Mouse (Mus musculus): ENCODE measurements at regions not wholly inside any gene's neighbourhood (a gene's known extent, or its start where the extent isn't known, plus 50 kb on each side); places are given as distances from the start of the nearest gene placed in this dataset.
"Not testable (repeated sequence)": the region's sequence is repeated elsewhere in the genome, so short reads cannot be mapped to it uniquely, and the experiment has no call there.

- no peak for DNase-seq (ENCODE audit: low spot score in 2 of 2)
These were observed 89.1 kb downstream of the Rhob start for GRCm38 (mm10) chr12:8410410-8411341.

GRCm38 (mm10) chr12:8402084-8402483 lies 88.9 kb downstream of the Hs1bp3 start:
- DNase-seq (ENCODE audit: low spot score in 2 of 2) = peak in 1 of 2 experiments; percentile 19

GRCm38 (mm10) chr12:8401376-8401775 lies 88.1 kb downstream of the Hs1bp3 start:
- DNase-seq (ENCODE audit: low spot score in 2 of 2) = no peak

- DNase-seq (ENCODE audit: low spot score in 2 of 2) = no peak
These were observed 87.3 kb downstream of the Hs1bp3 start for GRCm38 (mm10) chr12:8400345-8401130.

- DNase-seq (ENCODE audit: low spot score in 2 of 2) = no peak
These were observed 85.6 kb downstream of the Hs1bp3 start for GRCm38 (mm10) chr12:8398852-8399251.

GRCm38 (mm10) chr12:8396408-8396807 lies 83.2 kb downstream of the Hs1bp3 start:
- DNase-seq (ENCODE audit: low spot score in 2 of 2) = not testable (repeated sequence)

- no peak for DNase-seq (ENCODE audit: low spot score in 2 of 2)
These were observed 81.7 kb downstream of the Hs1bp3 start for GRCm38 (mm10) chr12:8394894-8395297.

GRCm38 (mm10) chr12:8393976-8394375 lies 80.7 kb downstream of the Hs1bp3 start:
- DNase-seq (ENCODE audit: low spot score in 2 of 2) = no peak
